Mouse (Mus musculus): ENCODE measurements around the gene Psmb10.
A peak's percentile ranks its signal among the peaks of the same experiment; 100 is the strongest.
"Not testable (repeated sequence)": the region's sequence is repeated elsewhere in the genome, so short reads cannot be mapped to it uniquely, and the experiment has no call there.

Gene Psmb10

GRCm38 (mm10) chr8:105938306-105938669 lies at the start of gene Psmb10:
Psmb10 (minus strand) TSS chr8:105938444.
- DNase-seq (ENCODE audit: low read depth, low spot score), result no peak

GRCm38 (mm10) chr8:105983406-105983805 lies 45.2 kb upstream of the Psmb10 start:
- not testable (repeated sequence) for DNase-seq (ENCODE audit: low read depth, low spot score)

- no peak for DNase-seq (ENCODE audit: low read depth, low spot score)
These were observed 42.9 kb upstream of the Psmb10 start for GRCm38 (mm10) chr8:105981146-105981545.

GRCm38 (mm10) chr8:105979325-105979724 lies 41.1 kb upstream of the Psmb10 start, which contains the start of gene Dpep3:
Dpep3 (minus strand) TSS chr8:105979429.
- DNase-seq (ENCODE audit: low read depth, low spot score), result no peak

- no peak for DNase-seq (ENCODE audit: low read depth, low spot score)
These were observed 37.1 kb upstream of the Psmb10 start for GRCm38 (mm10) chr8:105975363-105975762.

- no peak for DNase-seq (ENCODE audit: low read depth, low spot score)
These were observed 32.9 kb upstream of the Psmb10 start for GRCm38 (mm10) chr8:105971019-105971720.

GRCm38 (mm10) chr8:105969367-105969766 lies 31.1 kb upstream of the Psmb10 start:
- DNase-seq (ENCODE audit: low read depth, low spot score), result no peak

- no peak for DNase-seq (ENCODE audit: low read depth, low spot score)
These were observed 28.6 kb upstream of the Psmb10 start for GRCm38 (mm10) chr8:105966692-105967311.

- DNase-seq (ENCODE audit: low read depth, low spot score), result peak; percentile 69
These were observed 27.7 kb upstream of the Psmb10 start, which contains the start of gene Slc12a4 for GRCm38 (mm10) chr8:105965905-105966341. Slc12a4 (minus strand) TSS chr8:105966097.

GRCm38 (mm10) chr8:105965266-105965904 lies 27.1 kb upstream of the Psmb10 start:
- peak; percentile 19 for DNase-seq (ENCODE audit: low read depth, low spot score)

- no peak for DNase-seq (ENCODE audit: low read depth, low spot score)
These were observed 26.4 kb upstream of the Psmb10 start for GRCm38 (mm10) chr8:105964506-105965265.

GRCm38 (mm10) chr8:105961536-105961935 lies 23.3 kb upstream of the Psmb10 start:
- DNase-seq (ENCODE audit: low read depth, low spot score), result no peak

- DNase-seq (ENCODE audit: low read depth, low spot score), result no peak
These were observed 22.9 kb upstream of the Psmb10 start for GRCm38 (mm10) chr8:105961101-105961500.

GRCm38 (mm10) chr8:105959350-105959749 lies 21.1 kb upstream of the Psmb10 start:
- DNase-seq (ENCODE audit: low read depth, low spot score), result no peak

- DNase-seq (ENCODE audit: low read depth, low spot score), result no peak
These were observed 19.6 kb upstream of the Psmb10 start for GRCm38 (mm10) chr8:105957813-105958212.

- DNase-seq (ENCODE audit: low read depth, low spot score), result no peak
These were observed 18.3 kb upstream of the Psmb10 start for GRCm38 (mm10) chr8:105956556-105956955.

- no peak for DNase-seq (ENCODE audit: low read depth, low spot score)
These were observed 12.9 kb upstream of the Psmb10 start for GRCm38 (mm10) chr8:105951057-105951659.

- no peak for DNase-seq (ENCODE audit: low read depth, low spot score)
These were observed 11.1 kb upstream of the Psmb10 start for GRCm38 (mm10) chr8:105949350-105949749.

GRCm38 (mm10) chr8:105943321-105943739 lies 5.1 kb upstream of the Psmb10 start, which contains the start of gene Lcat:
Lcat (minus strand) TSS chr8:105943382.
- DNase-seq (ENCODE audit: low read depth, low spot score), result no peak

GRCm38 (mm10) chr8:105942542-105942941 lies 4.3 kb upstream of the Psmb10 start:
- DNase-seq (ENCODE audit: low read depth, low spot score), result no peak

- DNase-seq (ENCODE audit: low read depth, low spot score), result no peak
These were observed 3.8 kb upstream of the Psmb10 start for GRCm38 (mm10) chr8:105942026-105942425.
